Mouse (Mus musculus): ENCODE data around the gene Snd1. TPM values are rescaled to one million over a fixed set of nuclear protein-coding genes. Genes with fewer than 3 reads are reported as not detected.

Snd1 gene
- polyA plus RNA-seq, 1 experiment from 2014 or later = 127 TPM

DNA sequence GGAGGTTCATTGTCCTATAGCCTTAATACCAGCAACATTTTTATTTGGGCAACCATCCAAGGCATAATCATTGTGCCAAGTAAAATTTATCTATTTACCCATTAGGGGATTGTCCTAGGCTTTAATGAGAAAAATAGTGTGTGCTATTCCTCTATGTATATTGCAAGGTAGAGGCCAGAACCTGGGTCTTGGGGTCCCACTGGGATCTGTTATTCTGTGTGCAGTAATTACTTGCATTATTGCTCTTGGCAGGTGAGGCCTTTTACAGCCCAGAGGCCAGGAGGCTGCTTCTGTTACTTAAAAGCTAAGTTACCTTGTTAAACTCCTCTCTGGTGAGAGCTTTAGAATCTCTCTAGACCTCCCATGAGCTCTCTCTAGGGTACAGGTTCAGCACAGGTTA is 16.3 kb downstream of the Snd1 start:
- H3K36me3 ChIP-seq (ENCODE audit: control insufficient read depth, insufficient read depth, low read length) = peaks cover 13% of the 10 kb centered on the region; the same call in 1 of the 2 replicates
- no peak overlapping the region for H3K4me3 ChIP-seq (ENCODE audit: low read length)
- H3K27ac ChIP-seq (ENCODE audit: low read depth, low read length) = no peak overlapping the region
- no peak overlapping the region for H3K9ac ChIP-seq (ENCODE audit: low read depth, low read length)
- peak; percentile 60 for ATAC-seq (ENCODE audit: low FRiP score, low TSS enrichment)
- 0 out of 2 replicates have a peak, but pooled peaks cover 7% of the 10 kb centered on the region for H3K4me1 ChIP-seq (ENCODE audit: control insufficient read depth, insufficient read depth, low read length)
- H3K27me3 ChIP-seq (ENCODE audit: control insufficient read depth, insufficient read depth, low read length) = no peaks in the 10 kb centered on the region
- H3K4me2 ChIP-seq (replicated peaks; ENCODE audit: low read depth, low read length) = no peak overlapping the region
- H3K9me3 ChIP-seq (ENCODE audit: control insufficient read depth, low read length) = no peaks in the 10 kb centered on the region

DNA sequence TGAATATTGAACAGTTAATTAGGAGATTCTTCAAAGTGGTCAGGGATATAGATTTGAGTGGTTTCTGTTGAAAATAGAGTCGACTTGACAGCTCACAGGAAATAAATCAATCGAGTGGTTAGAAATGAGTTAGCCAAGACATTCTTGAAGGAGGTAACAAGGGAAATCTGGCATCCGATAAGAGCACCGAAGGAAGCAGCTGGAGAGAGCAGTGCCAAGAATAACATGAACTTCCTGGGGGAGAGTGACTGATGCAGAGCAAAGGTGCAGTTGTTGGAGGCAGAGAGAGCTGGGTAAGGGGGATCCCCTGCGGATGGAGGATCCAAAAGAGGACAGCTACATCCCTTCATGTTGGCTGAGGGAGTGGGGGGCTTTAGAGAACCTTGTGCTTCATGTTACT is 22.9 kb downstream of the Snd1 start:
- H3K4me2 ChIP-seq (replicated peaks; ENCODE audit: low read depth, low read length) = no peak overlapping the region

DNA sequence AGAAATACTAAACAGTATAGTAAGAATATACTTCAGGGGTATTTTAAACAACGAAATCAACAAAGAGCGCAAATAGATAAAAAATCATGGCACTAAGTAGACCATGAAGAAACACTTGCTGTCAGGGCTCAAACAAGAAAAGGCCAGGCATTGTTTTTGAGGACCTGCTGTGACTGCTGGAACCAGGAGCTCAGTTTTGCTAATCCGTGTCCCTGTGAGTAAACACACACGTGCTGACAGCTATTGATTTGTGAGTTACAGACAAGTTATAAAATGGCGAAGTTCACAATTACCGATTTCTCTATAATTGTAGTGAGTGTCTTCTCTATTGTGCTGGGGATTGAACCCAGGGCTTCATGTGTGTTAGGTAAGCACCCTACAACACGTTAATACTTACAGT is 27.6 kb downstream of the Snd1 start:
- Histone ChIP-seq H3K27me3 (ENCODE audit: control insufficient read depth, insufficient read depth, low read length) (no peaks in the 10 kb centered on the region), H3K4me1 (ENCODE audit: control insufficient read depth, insufficient read depth, low read length) (peaks cover 7% of the 10 kb centered on the region), H3K4me2 (replicated peaks; ENCODE audit: low read depth, low read length) (no peak overlapping the region), H3K9me3 (ENCODE audit: control insufficient read depth, low read length) (no peaks in the 10 kb centered on the region), H3K9ac (ENCODE audit: low read depth, low read length) (no peak overlapping the region), H3K4me3 (ENCODE audit: low read length) (no peak overlapping the region), H3K36me3 (ENCODE audit: control insufficient read depth, insufficient read depth, low read length) (no peaks in the 10 kb centered on the region; the same call in 1 of the 2 replicates), H3K27ac (ENCODE audit: low read depth, low read length) (no peak overlapping the region)
- no peak for ATAC-seq (ENCODE audit: low FRiP score, low TSS enrichment)
- WGBS = 88% methylated on average over 7 of the region's 7 CpGs

More for the DNA sequence above, 22.9 kb downstream of the Snd1 start:
- H3K36me3 ChIP-seq (ENCODE audit: control insufficient read depth, insufficient read depth, low read length) = peaks cover 3% of the 10 kb centered on the region; the same call in 1 of the 2 replicates
- 0 out of 2 replicates have a peak, but pooled peaks cover 3% of the 10 kb centered on the region for H3K4me1 ChIP-seq (ENCODE audit: control insufficient read depth, insufficient read depth, low read length)
- H3K4me3 ChIP-seq (ENCODE audit: low read length) = no peak overlapping the region
- H3K27me3 ChIP-seq (ENCODE audit: control insufficient read depth, insufficient read depth, low read length) = no peaks in the 10 kb centered on the region
- H3K9ac ChIP-seq (ENCODE audit: low read depth, low read length) = no peak overlapping the region
- no peaks in the 10 kb centered on the region for H3K9me3 ChIP-seq (ENCODE audit: control insufficient read depth, low read length)
- no peak overlapping the region for H3K27ac ChIP-seq (ENCODE audit: low read depth, low read length)
- WGBS = 37% methylated on average over 5 of the region's 5 CpGs
- no peak for ATAC-seq (ENCODE audit: low FRiP score, low TSS enrichment)

DNA sequence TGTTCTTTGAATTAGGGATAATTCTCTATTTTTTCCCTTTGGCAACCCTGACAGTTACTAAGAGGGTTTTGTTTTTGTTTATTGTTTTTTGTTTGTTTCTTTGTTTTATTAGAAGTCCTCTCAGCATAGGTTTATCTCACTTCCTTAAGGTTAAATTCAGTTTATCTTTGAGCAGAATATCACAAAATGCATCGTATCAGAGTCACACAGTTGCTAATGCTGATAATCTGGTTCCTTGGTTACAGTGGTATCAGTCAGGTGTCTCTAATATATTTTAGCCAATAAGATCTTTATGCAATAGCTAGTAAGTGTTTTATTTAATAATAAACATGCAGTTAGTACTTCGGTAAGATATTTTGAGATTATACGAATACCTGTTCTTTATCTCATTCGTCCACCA is 28.2 kb downstream of the Snd1 start:
- Histone ChIP-seq H3K9me3 (ENCODE audit: control insufficient read depth, low read length) (no peaks in the 10 kb centered on the region), H3K36me3 (ENCODE audit: control insufficient read depth, insufficient read depth, low read length) (no peaks in the 10 kb centered on the region; the same call in 1 of the 2 replicates), H3K4me3 (ENCODE audit: low read length) (no peak overlapping the region), H3K4me1 (ENCODE audit: control insufficient read depth, insufficient read depth, low read length) (peaks cover 13% of the 10 kb centered on the region), H3K4me2 (replicated peaks; ENCODE audit: low read depth, low read length) (no peak overlapping the region), H3K9ac (ENCODE audit: low read depth, low read length) (no peak overlapping the region), H3K27me3 (ENCODE audit: control insufficient read depth, insufficient read depth, low read length) (no peaks in the 10 kb centered on the region), H3K27ac (ENCODE audit: low read depth, low read length) (no peak overlapping the region)
- 95% methylated on average over 4 of the region's 4 CpGs for WGBS
- no peak for ATAC-seq (ENCODE audit: low FRiP score, low TSS enrichment)

DNA sequence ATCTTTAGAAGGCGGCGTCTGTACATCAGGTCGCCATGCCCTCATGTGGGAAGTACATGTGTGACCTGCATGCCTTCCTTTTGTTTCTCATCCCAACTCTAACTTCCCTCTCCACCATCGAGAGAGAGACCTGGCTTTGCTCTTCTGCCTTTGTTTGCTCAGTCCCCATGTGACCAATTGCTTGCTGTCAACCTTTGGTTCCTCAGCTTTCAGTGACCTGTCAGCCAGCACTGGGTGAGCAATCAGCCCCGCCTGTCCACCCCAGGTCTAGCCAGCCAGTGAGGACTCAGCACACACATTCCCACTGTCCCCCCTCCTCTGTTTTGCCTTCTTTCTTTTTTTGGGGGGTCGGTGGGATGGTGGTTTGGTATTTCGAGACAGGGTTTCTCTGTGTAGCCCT is 29.7 kb downstream of the Snd1 start:
- Histone ChIP-seq H3K27ac (ENCODE audit: low read depth, low read length) (no peak overlapping the region), H3K9ac (ENCODE audit: low read depth, low read length) (no peak overlapping the region), H3K9me3 (ENCODE audit: control insufficient read depth, low read length) (no peaks in the 10 kb centered on the region), H3K27me3 (ENCODE audit: control insufficient read depth, insufficient read depth, low read length) (no peaks in the 10 kb centered on the region), H3K4me2 (replicated peaks; ENCODE audit: low read depth, low read length) (no peak overlapping the region), H3K36me3 (ENCODE audit: control insufficient read depth, insufficient read depth, low read length) (no peaks in the 10 kb centered on the region; the same call in 1 of the 2 replicates), H3K4me1 (ENCODE audit: control insufficient read depth, insufficient read depth, low read length) (peaks cover 19% of the 10 kb centered on the region), H3K4me3 (ENCODE audit: low read length) (no peak overlapping the region)
- ATAC-seq (ENCODE audit: low FRiP score, low TSS enrichment) = no peak
- 86% methylated on average over 7 of the region's 7 CpGs for WGBS

DNA sequence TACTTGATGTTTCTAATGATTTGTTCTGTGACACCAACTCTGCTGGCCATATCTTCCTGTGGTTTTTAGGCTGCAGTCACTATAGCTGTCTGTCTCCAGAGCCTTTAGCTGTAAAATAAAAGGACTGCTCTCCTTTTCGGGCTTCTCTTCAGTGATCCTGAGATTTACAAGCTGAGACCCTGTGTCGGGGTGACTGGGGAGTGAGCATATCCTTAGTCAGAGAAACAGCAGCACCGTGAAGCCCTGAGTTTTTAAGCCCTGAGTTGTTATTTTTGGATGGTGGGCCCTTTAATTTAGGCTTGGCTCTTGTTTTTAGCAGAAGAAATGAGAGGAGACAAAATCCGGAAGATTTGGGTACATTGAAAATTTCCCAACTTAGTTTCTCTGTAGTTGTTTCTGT is 32.8 kb downstream of the Snd1 start:
- Histone ChIP-seq H3K9ac (ENCODE audit: low read depth, low read length) (no peak overlapping the region), H3K4me1 (ENCODE audit: control insufficient read depth, insufficient read depth, low read length) (peaks cover 19% of the 10 kb centered on the region), H3K27me3 (ENCODE audit: control insufficient read depth, insufficient read depth, low read length) (no peaks in the 10 kb centered on the region), H3K4me3 (ENCODE audit: low read length) (no peak overlapping the region), H3K9me3 (ENCODE audit: control insufficient read depth, low read length) (no peaks in the 10 kb centered on the region), H3K4me2 (replicated peaks; ENCODE audit: low read depth, low read length) (no peak overlapping the region), H3K27ac (ENCODE audit: low read depth, low read length) (no peak overlapping the region), H3K36me3 (ENCODE audit: control insufficient read depth, insufficient read depth, low read length) (peaks cover under 1% of the 10 kb centered on the region; the same call in 1 of the 2 replicates)
- no peak; the same call in 1 of the 2 replicates for ATAC-seq (ENCODE audit: low FRiP score, low TSS enrichment)
- 24% methylated on average over 4 of the region's 4 CpGs for WGBS

DNA sequence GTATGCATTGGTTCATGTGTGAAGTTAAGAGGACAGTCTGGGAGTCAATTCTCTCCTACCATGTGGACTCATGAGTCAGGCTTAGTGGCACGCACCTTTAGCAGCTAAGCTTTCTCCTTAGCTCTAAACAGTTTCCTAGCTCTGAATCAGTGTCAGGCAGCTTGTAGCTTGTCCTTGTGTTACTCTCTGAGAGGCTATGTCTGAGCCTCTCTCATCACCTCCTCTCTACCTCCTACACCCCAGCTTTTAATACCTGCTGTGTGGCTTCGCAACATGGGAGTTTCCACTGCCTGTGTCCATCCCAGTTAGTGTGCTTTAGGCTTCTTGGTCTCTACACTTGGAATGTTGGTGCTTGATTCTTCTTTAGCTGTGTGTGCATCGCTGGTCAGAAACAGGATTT is 39.3 kb downstream of the Snd1 start:
- Histone ChIP-seq H3K9me3 (ENCODE audit: control insufficient read depth, low read length) (no peaks in the 10 kb centered on the region), H3K9ac (ENCODE audit: low read depth, low read length) (no peak overlapping the region), H3K4me3 (ENCODE audit: low read length) (no peak overlapping the region), H3K4me2 (replicated peaks; ENCODE audit: low read depth, low read length) (no peak overlapping the region), H3K36me3 (ENCODE audit: control insufficient read depth, insufficient read depth, low read length) (peaks cover 28% of the 10 kb centered on the region), H3K27me3 (ENCODE audit: control insufficient read depth, insufficient read depth, low read length) (no peaks in the 10 kb centered on the region), H3K4me1 (ENCODE audit: control insufficient read depth, insufficient read depth, low read length) (no peaks in the 10 kb centered on the region), H3K27ac (ENCODE audit: low read depth, low read length) (no peak overlapping the region)
- 94% methylated on average over 3 of the region's 3 CpGs for WGBS
- no peak for ATAC-seq (ENCODE audit: low FRiP score, low TSS enrichment)

DNA sequence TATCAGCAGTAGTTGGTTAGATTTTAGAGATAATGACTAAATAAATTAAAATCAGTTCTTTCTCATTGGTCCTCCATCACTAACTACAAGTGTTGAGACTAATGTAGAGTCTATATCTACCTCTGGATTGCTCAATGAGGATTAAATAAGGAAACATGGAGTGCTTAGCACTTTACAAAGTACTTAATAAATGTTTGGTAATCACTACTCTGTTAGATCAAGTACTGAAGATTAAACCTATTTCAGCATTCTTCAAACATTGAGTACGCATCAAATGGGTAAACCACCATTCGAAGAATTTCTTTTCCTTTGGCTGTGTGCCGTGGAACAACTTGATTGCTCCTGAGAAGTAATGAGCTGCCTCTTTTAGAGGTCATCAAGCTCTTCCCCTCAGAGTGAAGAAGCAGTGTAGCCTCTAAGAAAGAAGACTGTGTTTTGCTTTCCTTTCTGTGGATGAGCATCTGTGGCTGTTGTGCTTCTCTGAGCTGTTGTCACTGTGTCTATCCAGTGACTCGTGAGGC is 40.0 kb downstream of the Snd1 start:
- Histone ChIP-seq H3K9me3 (ENCODE audit: control insufficient read depth, low read length) (no peaks in the 10 kb centered on the region), H3K36me3 (ENCODE audit: control insufficient read depth, insufficient read depth, low read length) (peaks cover 31% of the 10 kb centered on the region), H3K27me3 (ENCODE audit: control insufficient read depth, insufficient read depth, low read length) (no peaks in the 10 kb centered on the region), H3K4me3 (ENCODE audit: low read length) (no peak overlapping the region), H3K9ac (ENCODE audit: low read depth, low read length) (no peak overlapping the region), H3K4me1 (ENCODE audit: control insufficient read depth, insufficient read depth, low read length) (no peaks in the 10 kb centered on the region), H3K27ac (ENCODE audit: low read depth, low read length) (no peak overlapping the region), H3K4me2 (replicated peaks; ENCODE audit: low read depth, low read length) (no peak overlapping the region)
- WGBS = 88% methylated on average over 4 of the region's 4 CpGs
- no peak for ATAC-seq (ENCODE audit: low FRiP score, low TSS enrichment)

DNA sequence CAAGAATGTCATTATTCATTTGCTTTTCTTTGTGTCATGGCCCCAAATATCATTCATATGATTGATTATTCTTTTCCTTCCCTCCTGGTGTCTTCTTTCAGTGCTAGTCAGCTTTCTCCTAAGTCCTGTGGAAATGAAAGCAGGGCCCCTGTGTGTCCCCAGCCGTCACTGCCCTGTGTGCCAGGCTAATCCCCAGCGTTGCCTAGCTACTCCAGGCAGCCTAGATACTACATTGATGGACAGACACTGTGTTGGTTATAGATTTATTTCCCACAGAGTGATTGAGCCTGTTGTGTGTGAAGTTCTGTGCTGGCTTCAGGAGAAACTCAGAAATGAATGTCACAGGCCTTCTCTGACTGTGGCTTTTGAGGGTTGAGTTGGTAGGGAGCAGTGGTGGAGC is 41.7 kb downstream of the Snd1 start:
- Histone ChIP-seq H3K27ac (ENCODE audit: low read depth, low read length) (no peak overlapping the region), H3K9ac (ENCODE audit: low read depth, low read length) (no peak overlapping the region), H3K36me3 (ENCODE audit: control insufficient read depth, insufficient read depth, low read length) (peaks cover 44% of the 10 kb centered on the region), H3K4me3 (ENCODE audit: low read length) (no peak overlapping the region), H3K4me2 (replicated peaks; ENCODE audit: low read depth, low read length) (no peak overlapping the region), H3K4me1 (ENCODE audit: control insufficient read depth, insufficient read depth, low read length) (no peaks in the 10 kb centered on the region), H3K9me3 (ENCODE audit: control insufficient read depth, low read length) (no peaks in the 10 kb centered on the region), H3K27me3 (ENCODE audit: control insufficient read depth, insufficient read depth, low read length) (no peaks in the 10 kb centered on the region)
- WGBS = 70% methylated on average over 2 of the region's 2 CpGs
- no peak for ATAC-seq (ENCODE audit: low FRiP score, low TSS enrichment)
